Mouse (Mus musculus): ENCODE measurements around the gene Bdkrb2.

Gene Bdkrb2

GRCm38 (mm10) chr12:105546538-105546937 lies 16.5 kb upstream of the Bdkrb2 start:
- DNase-seq (ENCODE audit: low read depth, low spot score), result no peak

- DNase-seq (ENCODE audit: low read depth, low spot score), result no peak
These were observed 15.9 kb upstream of the Bdkrb2 start for GRCm38 (mm10) chr12:105547151-105547550.

- no peak for DNase-seq (ENCODE audit: low read depth, low spot score)
These were observed 15.0 kb upstream of the Bdkrb2 start for GRCm38 (mm10) chr12:105548001-105548400.

- DNase-seq (ENCODE audit: low read depth, low spot score), result no peak
These were observed 14.1 kb upstream of the Bdkrb2 start for GRCm38 (mm10) chr12:105548881-105549280.

- no peak for DNase-seq (ENCODE audit: low read depth, low spot score)
These were observed 12.9 kb upstream of the Bdkrb2 start for GRCm38 (mm10) chr12:105549835-105550802.

- DNase-seq (ENCODE audit: low read depth, low spot score), result no peak
These were observed 11.5 kb upstream of the Bdkrb2 start for GRCm38 (mm10) chr12:105551551-105551989.

GRCm38 (mm10) chr12:105554151-105554772 lies 8.8 kb upstream of the Bdkrb2 start:
- DNase-seq (ENCODE audit: low read depth, low spot score), result no peak

GRCm38 (mm10) chr12:105555172-105555571 lies 7.9 kb upstream of the Bdkrb2 start:
- DNase-seq (ENCODE audit: low read depth, low spot score), result no peak

- no peak for DNase-seq (ENCODE audit: low read depth, low spot score)
These were observed 5.6 kb upstream of the Bdkrb2 start for GRCm38 (mm10) chr12:105557250-105557925.

GRCm38 (mm10) chr12:105561007-105561534 lies 2.0 kb upstream of the Bdkrb2 start:
- DNase-seq (ENCODE audit: low read depth, low spot score), result no peak

- DNase-seq (ENCODE audit: low read depth, low spot score), result no peak
These were observed 788 bp upstream of the Bdkrb2 start for GRCm38 (mm10) chr12:105562056-105562820.

GRCm38 (mm10) chr12:105563726-105564275 lies 775 bp downstream of the Bdkrb2 start:
- no peak for DNase-seq (ENCODE audit: low read depth, low spot score)

- DNase-seq (ENCODE audit: low read depth, low spot score), result no peak
These were observed 2.2 kb downstream of the Bdkrb2 start for GRCm38 (mm10) chr12:105565221-105565620.

GRCm38 (mm10) chr12:105571867-105572266 lies 8.8 kb downstream of the Bdkrb2 start:
- no peak for DNase-seq (ENCODE audit: low read depth, low spot score)

- no peak for DNase-seq (ENCODE audit: low read depth, low spot score)
These were observed 9.6 kb downstream of the Bdkrb2 start for GRCm38 (mm10) chr12:105572622-105573021.

GRCm38 (mm10) chr12:105574356-105574755 lies 11.3 kb downstream of the Bdkrb2 start:
- no peak for DNase-seq (ENCODE audit: low read depth, low spot score)

GRCm38 (mm10) chr12:105580490-105580889 lies 17.5 kb downstream of the Bdkrb2 start:
- no peak for DNase-seq (ENCODE audit: low read depth, low spot score)

- no peak for DNase-seq (ENCODE audit: low read depth, low spot score)
These were observed 19.5 kb downstream of the Bdkrb2 start for GRCm38 (mm10) chr12:105582486-105582885.

GRCm38 (mm10) chr12:105583484-105583883 lies 20.5 kb downstream of the Bdkrb2 start:
- DNase-seq (ENCODE audit: low read depth, low spot score), result no peak

GRCm38 (mm10) chr12:105584851-105585250 lies 21.8 kb downstream of the Bdkrb2 start:
- peak; percentile 30 for DNase-seq (ENCODE audit: low read depth, low spot score)

- no peak for DNase-seq (ENCODE audit: low read depth, low spot score)
These were observed 24.5 kb downstream of the Bdkrb2 start for GRCm38 (mm10) chr12:105587526-105587925.

Data from retina, adult 2 months (tissue).